Mouse (Mus musculus) ES-E14 (cell line): ENCODE results near the gene Tubgcp2.

Experiments
- HCFC1 ChIP-seq: IDR thresholded peaks from 2 replicates; pipeline ENCODE4 v1.6.1; 2012; ENCODE audit warnings: low read length, inconsistent platforms, borderline replicate concordance; ENCODE audit not compliant: insufficient read depth
- MAFK ChIP-seq: IDR thresholded peaks from 2 replicates; pipeline ENCODE4 v1.6.1; 2014; ENCODE audit warnings: mild to moderate bottlenecking, low read depth, low read length, inconsistent platforms; ENCODE audit not compliant: insufficient read depth
- ZC3H11A ChIP-seq: IDR thresholded peaks from 2 replicates; pipeline ENCODE4 v1.6.1; 2012; ENCODE audit warnings: low read depth, mild to moderate bottlenecking, inconsistent platforms, low read length, borderline replicate concordance
- ZNF384 ChIP-seq: IDR thresholded peaks from 2 replicates; pipeline ENCODE4 v1.6.1; 2012; ENCODE audit warnings: low read depth, low read length, inconsistent platforms

DNA sequence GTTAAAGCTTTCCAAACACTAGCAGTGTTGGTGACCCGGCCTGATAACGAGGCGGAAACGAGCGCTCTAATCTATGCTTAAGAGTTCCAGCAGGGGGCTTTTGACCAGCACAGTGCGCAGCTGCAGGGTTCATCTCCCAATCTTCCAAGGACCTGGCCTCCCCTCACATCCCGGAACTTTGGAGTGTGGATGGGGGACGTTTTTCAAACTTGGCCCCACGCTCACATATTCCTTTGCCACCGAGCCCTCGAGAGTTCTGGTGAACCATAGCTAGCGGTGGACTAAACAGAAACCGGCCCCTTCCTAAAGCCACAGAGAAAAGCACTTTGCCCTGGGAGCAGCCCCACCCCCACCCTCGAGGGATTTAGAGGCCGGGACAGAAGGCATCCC lies 86.6 kb downstream of the Tubgcp2 start:
- no peak for TF ChIP-seq HCFC1
- TF ChIP-seq ZNF384 = no peak
- TF ChIP-seq ZC3H11A = no peak
- no peak for TF ChIP-seq MAFK
